Mouse (Mus musculus) c-Kit-positive CD71-positive TER-119-negative erythroid progenitor cells, embryonic 14.5 days (primary cell): ENCODE data around the gene Exoc3.

Experiments
- DNase-seq: peaks from one replicate; pipeline ENCODE4 v3.0.0-alpha.2; 2013; ENCODE audit warnings: low read depth

Exoc3 gene

GRCm38 (mm10) chr13:74138906-74139647, 69.5 kb downstream of the Exoc3 start:
- no peak for DNase-seq

- no peak for DNase-seq
Measured at GRCm38 (mm10) chr13:74129909-74130308, 78.6 kb downstream of the Exoc3 start.

DNA sequence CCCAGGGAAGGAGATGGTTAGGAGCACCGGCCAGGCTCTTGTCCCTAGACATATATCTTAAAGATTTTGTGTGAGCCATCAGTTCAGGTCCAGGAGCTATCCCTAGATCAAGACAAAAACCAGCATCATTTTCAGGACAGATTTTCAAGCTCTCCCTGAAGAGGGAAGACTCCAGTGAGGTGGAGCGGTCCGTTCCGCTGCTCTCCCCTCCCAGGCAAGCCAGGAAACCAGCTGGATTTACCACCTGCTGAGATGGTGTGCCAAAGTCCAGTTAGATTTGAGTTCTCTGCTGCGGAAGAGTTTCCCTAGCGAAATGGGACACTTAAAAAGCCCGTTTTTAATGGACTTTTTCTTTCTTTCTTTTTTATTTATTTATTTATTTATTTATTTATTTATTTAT, 81.0 kb downstream of the Exoc3 start:
- no peak for DNase-seq

- DNase-seq: no peak
Measured at GRCm38 (mm10) chr13:74122632-74123031, 85.9 kb downstream of the Exoc3 start.

DNA sequence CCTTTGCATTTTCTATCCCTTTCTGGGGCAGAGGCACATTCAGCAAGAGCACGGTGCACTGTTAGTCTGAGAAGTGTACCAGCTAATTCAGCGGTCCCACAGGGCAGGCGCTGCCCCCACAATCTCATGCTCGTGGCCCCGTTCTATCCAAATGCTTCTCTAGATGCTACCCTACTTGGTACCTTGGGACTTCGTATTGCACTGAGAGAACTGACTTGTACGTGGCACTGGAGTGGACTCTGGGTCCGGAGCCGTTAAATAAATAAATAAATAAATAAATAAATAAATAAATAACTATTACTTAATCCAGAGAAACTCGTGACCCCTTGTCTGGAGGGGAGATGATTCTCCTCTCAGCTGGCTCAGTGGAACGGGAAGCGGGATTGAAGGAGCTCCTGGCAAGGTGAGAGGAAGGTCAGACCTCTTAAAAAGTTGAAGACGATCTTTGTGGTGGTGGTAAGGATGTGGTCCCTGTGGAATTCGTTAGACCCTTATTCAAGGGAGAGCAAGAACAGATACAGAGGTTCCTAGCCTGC, 86.7 kb downstream of the Exoc3 start:
- no peak for DNase-seq

DNA sequence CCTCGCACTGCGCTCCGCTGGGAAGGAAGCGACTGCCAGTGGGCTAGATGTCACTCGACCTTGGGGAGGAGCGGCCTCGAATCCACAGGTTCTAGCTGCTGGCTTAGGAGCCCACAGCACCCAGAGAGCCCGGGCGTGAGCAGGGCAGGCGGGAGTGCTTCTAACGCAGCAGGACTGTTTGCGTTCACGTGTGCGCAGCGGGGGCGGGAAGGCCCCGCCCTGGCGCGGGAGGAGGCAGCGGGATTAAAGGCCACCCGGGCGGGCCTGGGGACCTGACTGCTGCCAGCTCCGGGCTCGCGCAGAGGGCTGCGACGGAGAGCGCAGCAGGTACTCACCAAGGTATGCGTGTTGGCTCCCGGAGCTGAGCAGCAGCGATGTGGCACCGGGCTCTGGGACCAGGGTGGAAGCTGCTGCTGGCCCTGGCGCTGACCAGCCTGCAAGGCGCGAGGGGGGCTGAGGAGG, 87.4 kb downstream of the Exoc3 start, which contains the start of gene Slc9a3:
TSS of gene Slc9a3 (plus strand) at position 317 of the 462 bp plus-strand sequence.
- no peak for DNase-seq
